Mouse (Mus musculus) liver, adult 2 months (tissue): ENCODE results near the gene C5ar2. TPM values are rescaled to one million over a fixed set of nuclear protein-coding genes. Genes with fewer than 3 reads are reported as not detected.

ENCODE experiments used
- DNase-seq: peaks from one replicate; pipeline ENCODE4 v3.0.0-alpha.2; 2011; ENCODE audit warnings: low read depth, low spot score; ENCODE audit errors: extremely low read depth
- H3K27ac ChIP-seq: fragments of 200-500 bp; replicated peaks from 2 replicates; pipeline ENCODE4 v1.5.1; 2012; ENCODE audit warnings: low read depth, mild to moderate bottlenecking, control low read depth, inconsistent platforms, low read length; ENCODE audit not compliant: insufficient read depth
- H3K27me3 ChIP-seq: fragments of 200-500 bp; 2 replicates; pipeline ENCODE4 v1.6.1; 2012; ENCODE audit warnings: mild to moderate bottlenecking, moderate library complexity, low read length, inconsistent platforms; ENCODE audit not compliant: control insufficient read depth, insufficient read depth
- H3K36me3 ChIP-seq: fragments of 200-500 bp; 2 replicates; pipeline ENCODE4 v1.6.1; 2012; ENCODE audit warnings: low read length, inconsistent platforms; ENCODE audit not compliant: control insufficient read depth, insufficient read depth
- H3K4me1 ChIP-seq: fragments of 200-500 bp; 2 replicates; pipeline ENCODE4 v1.6.1; 2011; ENCODE audit warnings: low read length; ENCODE audit not compliant: control insufficient read depth, insufficient read depth
- H3K4me3 ChIP-seq: fragments of 200-500 bp; 2 replicates; pipeline ENCODE4 v1.5.1; 2011; ENCODE audit warnings: low read depth, mild to moderate bottlenecking, control low read depth, low read length, moderate library complexity; ENCODE audit not compliant: insufficient read depth
- H3K79me2 ChIP-seq: fragments of 200-500 bp; 2 replicates; pipeline ENCODE4 v1.6.1; 2012; ENCODE audit warnings: inconsistent platforms, mild to moderate bottlenecking, low read length, moderate library complexity; ENCODE audit not compliant: control insufficient read depth, insufficient read depth
- H3K9ac ChIP-seq: fragments of 200-500 bp; 2 replicates; pipeline ENCODE4 v1.6.1; 2012; ENCODE audit warnings: low read depth, mild to moderate bottlenecking, control low read depth, inconsistent platforms, low read length
- CTCF ChIP-seq: fragments of 200-500 bp; IDR thresholded peaks from 2 replicates; pipeline ENCODE4 v1.5.1; 2011; ENCODE audit warnings: low read depth, low read length, control low read depth
- POLR2A ChIP-seq: fragments of 200-500 bp; IDR thresholded peaks from 2 replicates; pipeline ENCODE4 v1.6.1; 2011; ENCODE audit warnings: low read length, control low read depth; ENCODE audit not compliant: insufficient read depth; ENCODE audit errors: extremely low read depth
- WGBS: fragments of 180-500 bp; shearing (Covaris S2); methylation state at CpG from one replicate; pipeline ENCODE4 v1.1.7; 2018; 5-methylcytosine and 5-hydroxymethylcytosine counted together
- polyA plus RNA-seq: library from polyadenylated mRNA; depleted of rRNA; stranded (reverse); fragments of >200 nt; gene quantifications from 2 replicates; pipeline ENCODE4 v1.2.3, GENCODE M21; 2012
- total RNA-seq: library from RNA; depleted of rRNA; stranded (reverse); fragments of >200 nt; gene quantifications from 2 replicates; pipeline ENCODE4 v1.2.3, GENCODE M21; 2014

The C5ar2 gene
- total and polyA plus RNA-seq, 2 experiments = 0.83 to 1.4 TPM

GRCm38 (mm10) chr7:16284904-16285303 is 41.0 kb upstream of the C5ar2 start:
- Histone ChIP-seq H3K27me3 (no peaks in the 10 kb centered on the region), H3K27ac (no peak overlapping the region), H3K4me3 (no peak overlapping the region)

GRCm38 (mm10) chr7:16284001-16284400 is 40.0 kb upstream of the C5ar2 start:
- peaks cover 3% of the 10 kb centered on the region; the same call in 1 of the 2 replicates for H3K4me1 ChIP-seq
- peaks cover 9% of the 10 kb centered on the region; the same call in 1 of the 2 replicates for H3K36me3 ChIP-seq
- H3K27me3 ChIP-seq = no peaks in the 10 kb centered on the region
- no peak overlapping the region for H3K9ac ChIP-seq
- no peaks in the 10 kb centered on the region for H3K79me2 ChIP-seq
- no peak overlapping the region for H3K4me3 ChIP-seq
- no peak for DNase-seq
- H3K27ac ChIP-seq = no peak overlapping the region
- 94% methylated on average over 8 of the region's 8 CpGs for WGBS
- TF ChIP-seq CTCF (no peak), POLR2A (no peak)

More at GRCm38 (mm10) chr7:16284904-16285303, 41.0 kb upstream of the C5ar2 start:
- DNase-seq = no peak
- H3K79me2 ChIP-seq = no peaks in the 10 kb centered on the region
- H3K36me3 ChIP-seq = peaks cover 9% of the 10 kb centered on the region; the same call in 1 of the 2 replicates
- H3K9ac ChIP-seq = no peak overlapping the region
- TF ChIP-seq CTCF = no peak
- TF ChIP-seq POLR2A = no peak
- H3K4me1 ChIP-seq = peaks cover 3% of the 10 kb centered on the region; the same call in 1 of the 2 replicates
- WGBS = 51% methylated on average over 9 of the region's 9 CpGs

DNA sequence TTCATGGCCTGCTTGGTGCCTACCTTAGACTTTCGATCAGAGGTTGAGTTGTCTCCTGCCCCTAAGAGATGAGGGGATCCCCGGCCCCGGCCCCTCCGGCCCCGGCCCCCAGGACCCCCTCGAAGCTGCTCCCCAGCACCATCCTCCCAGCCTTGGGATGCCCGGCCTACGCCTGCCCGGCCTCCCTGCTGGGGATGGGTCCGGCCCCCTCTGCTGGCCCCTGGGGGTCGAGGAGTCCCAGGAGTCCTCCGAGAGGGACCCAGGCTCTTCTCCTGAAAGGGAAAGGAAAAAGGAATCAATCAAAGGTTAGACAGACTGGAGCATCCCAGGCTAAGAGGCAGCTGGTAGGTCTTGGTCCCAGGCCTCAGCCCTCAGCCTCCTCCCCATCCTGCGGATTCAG is 38.4 kb upstream of the C5ar2 start:
- WGBS = 96% methylated on average over 13 of the region's 13 CpGs
- no peaks in the 10 kb centered on the region for H3K27me3 ChIP-seq
- H3K4me3 ChIP-seq = no peak overlapping the region
- DNase-seq = no peak
- no peak overlapping the region for H3K9ac ChIP-seq
- no peak overlapping the region for H3K27ac ChIP-seq
- no peak for TF ChIP-seq POLR2A
- no peak for TF ChIP-seq CTCF
- no peaks in the 10 kb centered on the region for H3K4me1 ChIP-seq
- peaks cover 9% of the 10 kb centered on the region; the same call in 1 of the 2 replicates for H3K36me3 ChIP-seq
- H3K79me2 ChIP-seq = no peaks in the 10 kb centered on the region

DNA sequence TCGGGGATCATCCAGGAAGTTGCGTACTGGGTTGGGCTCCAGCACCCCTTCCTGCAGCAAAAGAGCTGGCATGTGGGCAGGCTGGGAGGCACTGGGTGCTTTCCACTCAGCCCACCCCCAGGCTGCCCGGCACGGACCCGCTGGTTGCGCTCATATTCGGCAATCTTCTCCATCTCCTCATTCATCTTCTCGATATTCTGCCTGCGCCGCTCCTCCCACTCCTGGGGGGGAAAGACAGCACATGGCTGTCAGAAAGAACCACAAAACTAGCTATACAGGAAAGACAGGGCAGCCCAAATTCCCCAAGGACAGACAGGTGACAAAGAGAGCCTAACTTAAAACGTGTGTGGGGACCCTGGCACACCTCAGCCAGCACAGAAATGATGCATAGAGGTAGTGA is 36.8 kb upstream of the C5ar2 start:
- Histone ChIP-seq H3K27me3 (no peaks in the 10 kb centered on the region), H3K4me1 (no peaks in the 10 kb centered on the region), H3K36me3 (peaks cover 9% of the 10 kb centered on the region; the same call in 1 of the 2 replicates), H3K79me2 (no peaks in the 10 kb centered on the region), H3K9ac (no peak overlapping the region), H3K4me3 (no peak overlapping the region), H3K27ac (no peak overlapping the region)
- 93% methylated on average over 11 of the region's 11 CpGs for WGBS
- no peak for TF ChIP-seq CTCF
- TF ChIP-seq POLR2A = no peak
- DNase-seq = no peak

DNA sequence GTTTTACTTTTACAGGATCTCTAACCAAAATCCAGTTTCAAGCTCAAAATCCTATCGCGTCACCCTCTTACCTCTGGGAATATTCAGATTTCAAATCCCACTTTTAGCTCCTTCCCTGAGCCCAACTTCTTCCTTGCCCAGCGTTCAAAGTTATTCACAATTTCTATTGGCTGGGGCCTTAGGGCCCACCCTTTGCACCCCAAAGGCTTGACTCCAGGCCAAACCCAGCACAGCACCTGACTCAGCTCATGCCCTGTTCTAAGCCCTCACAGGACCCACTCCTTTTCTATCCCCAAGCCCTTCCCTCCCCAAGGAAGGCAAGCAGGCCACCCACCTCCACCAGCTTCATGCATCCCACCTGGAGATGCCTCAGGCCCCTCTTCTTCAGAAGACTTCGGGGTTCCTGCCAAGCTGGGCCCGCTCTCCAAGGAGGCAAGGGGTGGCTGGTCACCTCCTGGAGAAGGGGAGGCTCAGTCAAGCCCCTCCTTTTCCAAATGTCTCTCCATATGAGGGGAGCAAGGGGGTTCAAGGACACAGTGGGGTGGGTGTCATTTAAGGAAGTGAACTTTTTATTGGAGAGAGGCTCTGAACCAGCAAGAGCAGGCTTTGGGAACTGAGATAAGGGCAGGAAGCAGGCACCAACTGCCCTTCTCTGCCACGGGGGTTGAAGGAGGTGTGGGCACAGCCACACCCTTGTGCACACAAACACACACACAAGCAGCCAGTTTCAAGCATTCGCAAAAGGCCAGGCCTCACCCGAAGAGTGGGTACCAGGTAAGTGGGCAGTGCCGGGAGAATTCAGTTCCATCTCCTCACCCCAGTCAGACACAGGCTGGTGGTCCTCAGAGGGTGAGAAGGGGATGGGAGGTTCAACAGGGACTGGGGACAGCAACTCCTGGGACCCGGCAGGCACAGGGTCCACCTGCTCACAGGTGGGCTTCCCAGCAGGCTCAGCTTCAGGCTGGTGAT is 31.3 kb upstream of the C5ar2 start:
- H3K27me3 ChIP-seq = no peaks in the 10 kb centered on the region
- H3K27ac ChIP-seq = no peak overlapping the region
- peaks cover 2% of the 10 kb centered on the region; the same call in 1 of the 2 replicates for H3K36me3 ChIP-seq
- H3K4me3 ChIP-seq = no peak overlapping the region
- peaks cover 7% of the 10 kb centered on the region for H3K4me1 ChIP-seq
- WGBS = 84% methylated on average over 10 of the region's 10 CpGs
- H3K9ac ChIP-seq = no peak overlapping the region
- TF ChIP-seq CTCF (no peak), POLR2A (no peak)
- H3K79me2 ChIP-seq = no peaks in the 10 kb centered on the region
- DNase-seq = no peak
